ENCODE assay signal across 8 mouse cellular contexts in the genomic region with DNA sequence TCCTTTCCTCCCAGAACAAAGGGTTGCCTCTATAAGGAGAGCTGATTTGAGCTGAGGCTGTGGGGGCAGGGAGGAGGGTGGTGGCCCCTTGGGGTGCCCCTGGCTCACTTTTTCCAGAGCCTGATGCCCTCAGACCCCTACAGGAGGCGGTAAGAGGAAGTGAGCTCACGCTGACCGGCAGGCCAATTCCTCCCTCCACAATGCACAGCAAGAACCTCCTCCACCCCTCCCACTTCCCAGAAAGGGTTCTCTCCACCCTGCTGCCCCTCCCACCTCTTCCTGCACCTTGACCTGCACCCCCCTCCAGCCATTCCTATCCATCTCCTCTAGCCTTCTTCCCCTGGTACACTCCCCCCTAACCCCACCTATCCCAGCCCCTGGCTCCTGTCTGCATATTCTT. TPM values are rescaled to one million over a fixed set of nuclear protein-coding genes. Genes with fewer than 3 reads are reported as not detected.
DNase-seq lines count a peak whose midpoint lies in the region; ATAC-seq and TF ChIP-seq lines count a peak whose summit lies in the region.

No protein-coding gene starts in this region.

- H3K27ac ChIP-seq in lung, embryonic 14.5 days (ENCODE audit: low read depth) = peak overlapping the region; percentile 45; the same call in 1 of the 2 replicates

- H3K27me3 ChIP-seq in E14TG2a.4 (ENCODE audit: insufficient read depth, low read length) = no peaks in the 10 kb centered on the region
- H3K27me3 ChIP-seq in lung, embryonic 14.5 days (ENCODE audit: insufficient read depth, low read length) = no peaks in the 10 kb centered on the region

- H3K9me3 ChIP-seq in E14TG2a.4 (ENCODE audit: low read length) = no peaks in the 10 kb centered on the region
- no peaks in the 10 kb centered on the region for H3K9me3 ChIP-seq in lung, embryonic 14.5 days (ENCODE audit: low read depth, low read length)

- intact Hi-C loops in heart, postnatal 10 days (cut with DNase I) = no loop called here

- WGBS in lung, embryonic 14.5 days = no CpG with 5 or more reads among the region's 3 CpGs

- H3K36me3 ChIP-seq in E14TG2a.4 (ENCODE audit: insufficient read depth, low read length) = peaks cover 6% of the 10 kb centered on the region; the same call in 1 of the 2 replicates
- H3K36me3 ChIP-seq in lung, embryonic 14.5 days (ENCODE audit: insufficient read depth) = no peaks in the 10 kb centered on the region

- no peak for ATAC-seq in lung, embryonic 14.5 days (ENCODE audit: insufficient read depth)

- no peak overlapping the region for H3K9ac ChIP-seq in lung, embryonic 14.5 days

- TF ChIP-seq CTCF in E14TG2a.4 (conservative IDR thresholded peaks at IDR 0.05; ENCODE audit: low read length) = no peak
- no peak for TF ChIP-seq CTCF in lung, embryonic 14.5 days (IDR thresholded peaks at IDR 0.05; ENCODE audit: low read depth)

- peak; percentile 95 for DNase-seq in ZHBTc4 (ENCODE audit: low read depth, low spot score)
- peak; percentile 61 to 66 for DNase-seq in heart, postnatal 10 days
- DNase-seq in lung, embryonic 14.5 days = peak; percentile 50
- DNase-seq in left cerebral cortex, adult 9 months (ENCODE audit: low spot score in 2 of 2) = no peak
- DNase-seq in frontal cortex, adult 2 months (ENCODE audit: extremely low spot score in 1 of 2, low spot score in 1 of 2) = no peak
- DNase-seq in B cell, adult 2 months = no peak
- DNase-seq in right cerebral cortex, adult 18-20 months = no peak

- H3K4me2 ChIP-seq in lung, embryonic 14.5 days = peak overlapping the region; percentile 23; the same call in 1 of the 2 replicates

- peak overlapping the region; percentile 74 for H3K4me3 ChIP-seq in E14TG2a.4 (replicated peaks; ENCODE audit: low read length)
- H3K4me3 ChIP-seq in lung, embryonic 14.5 days (ENCODE audit: low read depth, low read length) = no peak overlapping the region

- peaks cover 88% of the 10 kb centered on the region for H3K4me1 ChIP-seq in E14TG2a.4 (replicated peaks; ENCODE audit: low read depth, low read length)
- H3K4me1 ChIP-seq in lung, embryonic 14.5 days (ENCODE audit: insufficient read depth) = peaks cover 7% of the 10 kb centered on the region; the same call in 1 of the 2 replicates

RNA-seq across cellular contexts. Expression of gene Arhgap23, which starts 3.2 kb away (rescaled TPM):
- total RNA-seq in heart, postnatal 10 days (2021) = 10 to 100 TPM; 34.4 to 34.7 TPM
- polyA plus RNA-seq in lung, embryonic 14.5 days (2014; fragmentation: Nextera tagmentation; extraction: Ambion mirVana) = 7.0 and 7.9 TPM in 2 replicates
- polyA plus RNA-seq in frontal cortex, adult 2 months (2012; rRNA removed) = 53.4 and 64.2 TPM in 2 replicates

RNA-seq across cellular contexts. Expression of gene Socs7, which starts 49.8 kb away (rescaled TPM):
- 10 to 100 TPM; 19.9 to 20.2 TPM for total RNA-seq in heart, postnatal 10 days (2021)
- 1.9 and 2.7 TPM in 2 replicates for polyA plus RNA-seq in lung, embryonic 14.5 days (2014; fragmentation: Nextera tagmentation; extraction: Ambion mirVana)
- 43.3 and 44.9 TPM in 2 replicates for polyA plus RNA-seq in frontal cortex, adult 2 months (2012; rRNA removed)

Comparison
In these comparisons a context has a peak if more than half of its experiments do, and no peak if none do; other contexts are left out.
1. DNase-seq: peak in ZHBTc4 (single experiment), heart, postnatal 10 days (2 of 2) and lung, embryonic 14.5 days (single experiment); none in left cerebral cortex, adult 9 months (0 of 2), frontal cortex, adult 2 months (0 of 2), B cell, adult 2 months (0 of 2) and right cerebral cortex, adult 18-20 months (single experiment).
2. RNA of gene Socs7, which starts 49.8 kb away (polyA plus RNA-seq): 43.3 to 44.9 TPM in frontal cortex, adult 2 months; 1.9 to 2.7 TPM in lung, embryonic 14.5 days; every median in the first group is over 10 times any median in the second.